Mouse (Mus musculus) cerebellum, adult 11 months (tissue): ENCODE results near the gene Ap1s1.
A peak's percentile ranks its signal among the peaks of the same experiment; 100 is the strongest.

Source experiments
- DNase-seq: peaks from one replicate; pipeline ENCODE4 v3.0.0; 2022

Gene Ap1s1

DNA sequence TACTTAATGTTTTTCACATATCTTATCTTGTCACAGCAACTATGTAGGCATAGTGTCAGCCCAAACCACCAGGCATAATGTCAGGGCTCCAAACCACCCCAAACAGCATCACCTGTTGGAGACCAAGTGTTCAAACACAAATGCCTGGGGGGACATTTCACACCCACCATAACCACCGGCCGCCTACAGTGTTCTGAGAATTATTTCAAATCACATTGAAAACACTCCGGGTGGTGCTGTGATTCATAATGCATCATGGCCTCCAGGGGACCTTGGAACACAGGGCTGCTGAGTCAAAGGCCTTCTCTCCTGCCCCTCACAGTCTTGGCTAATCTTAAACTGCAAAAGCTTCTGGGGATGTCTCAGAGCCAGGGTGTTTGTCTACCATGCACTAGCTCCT is 30.0 kb downstream of the Ap1s1 start:
- no peak for DNase-seq

DNA sequence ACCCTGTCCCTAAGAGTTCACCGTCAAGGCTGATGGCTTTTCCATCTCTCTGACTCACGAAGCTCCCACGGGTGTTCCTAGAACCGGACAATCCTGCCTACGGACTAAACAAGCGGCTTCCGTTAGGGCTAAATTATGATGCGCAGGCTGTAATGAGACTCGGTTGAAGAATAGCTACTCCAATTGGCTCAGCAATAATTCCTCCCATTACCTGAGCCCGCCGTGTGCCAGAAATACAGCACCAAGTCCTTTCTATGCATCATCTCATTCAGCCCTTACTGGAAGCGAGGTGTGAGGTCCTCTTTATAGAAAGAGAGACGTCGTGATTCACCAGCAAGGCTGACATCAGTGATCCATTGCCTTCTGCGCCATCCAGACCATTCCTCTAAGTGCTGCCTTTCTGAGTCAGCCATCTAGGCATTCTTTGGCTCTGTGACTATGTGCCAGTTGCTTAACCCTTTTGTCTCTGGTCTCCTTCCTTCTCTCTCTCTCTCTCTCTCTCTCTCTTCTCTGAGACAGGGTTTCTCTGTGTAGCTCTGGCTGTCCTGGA is 33.5 kb downstream of the Ap1s1 start:
- DNase-seq, result no peak

- DNase-seq, result no peak
Measured at GRCm38 (mm10) chr5:137009988-137010387, 35.9 kb downstream of the Ap1s1 start.

- no peak for DNase-seq
Measured at GRCm38 (mm10) chr5:137007276-137007675, 38.7 kb downstream of the Ap1s1 start.

GRCm38 (mm10) chr5:137000612-137001011 is 45.3 kb downstream of the Ap1s1 start:
- no peak for DNase-seq

DNA sequence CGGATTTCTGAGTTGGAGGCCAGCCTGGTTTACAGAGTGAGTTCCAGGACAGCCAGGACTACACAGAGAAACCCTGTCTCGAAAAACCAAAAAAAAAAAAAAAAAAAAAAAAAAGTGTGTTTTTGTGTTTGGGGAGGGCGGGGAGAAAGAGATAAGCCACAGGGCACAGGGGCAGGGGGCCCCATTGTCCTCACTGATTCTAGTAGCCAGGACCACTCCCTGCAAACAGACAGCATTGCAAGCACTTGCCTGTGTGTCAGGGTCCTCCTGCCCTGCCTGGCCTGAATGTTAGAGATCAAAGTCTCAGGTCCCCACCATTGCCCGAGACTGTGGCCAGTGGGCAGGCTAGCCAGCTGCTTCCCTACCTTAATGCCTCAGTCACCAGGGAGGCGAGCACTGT is 46.5 kb downstream of the Ap1s1 start:
- no peak for DNase-seq

- DNase-seq, result no peak
Measured at GRCm38 (mm10) chr5:136989801-136990200, 56.1 kb downstream of the Ap1s1 start.

DNA sequence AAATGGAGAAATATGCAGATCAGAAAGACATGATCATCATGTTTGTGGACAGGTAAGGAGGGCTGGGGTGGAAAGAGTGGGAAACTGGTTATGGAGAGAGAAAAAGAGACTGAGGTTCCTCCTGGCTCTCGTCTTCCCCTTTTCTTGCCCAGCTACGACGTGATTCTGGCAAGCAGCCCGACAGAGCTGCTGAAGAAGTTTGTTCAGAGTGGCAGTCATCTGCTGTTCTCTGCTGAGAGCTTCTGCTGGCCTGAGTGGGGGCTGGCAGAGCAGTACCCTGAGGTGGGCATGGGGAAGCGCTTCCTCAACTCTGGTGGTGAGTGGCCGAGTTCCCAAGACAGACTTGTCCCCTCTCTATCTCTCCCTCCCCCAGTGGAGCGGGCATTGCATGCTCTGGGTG is 57.5 kb downstream of the Ap1s1 start:
- DNase-seq, result no peak

- no peak for DNase-seq
Measured at GRCm38 (mm10) chr5:136987934-136988271, 58.0 kb downstream of the Ap1s1 start, which contains the start of gene Znhit1. Znhit1 (minus strand) TSS chr5:136988021.

DNA sequence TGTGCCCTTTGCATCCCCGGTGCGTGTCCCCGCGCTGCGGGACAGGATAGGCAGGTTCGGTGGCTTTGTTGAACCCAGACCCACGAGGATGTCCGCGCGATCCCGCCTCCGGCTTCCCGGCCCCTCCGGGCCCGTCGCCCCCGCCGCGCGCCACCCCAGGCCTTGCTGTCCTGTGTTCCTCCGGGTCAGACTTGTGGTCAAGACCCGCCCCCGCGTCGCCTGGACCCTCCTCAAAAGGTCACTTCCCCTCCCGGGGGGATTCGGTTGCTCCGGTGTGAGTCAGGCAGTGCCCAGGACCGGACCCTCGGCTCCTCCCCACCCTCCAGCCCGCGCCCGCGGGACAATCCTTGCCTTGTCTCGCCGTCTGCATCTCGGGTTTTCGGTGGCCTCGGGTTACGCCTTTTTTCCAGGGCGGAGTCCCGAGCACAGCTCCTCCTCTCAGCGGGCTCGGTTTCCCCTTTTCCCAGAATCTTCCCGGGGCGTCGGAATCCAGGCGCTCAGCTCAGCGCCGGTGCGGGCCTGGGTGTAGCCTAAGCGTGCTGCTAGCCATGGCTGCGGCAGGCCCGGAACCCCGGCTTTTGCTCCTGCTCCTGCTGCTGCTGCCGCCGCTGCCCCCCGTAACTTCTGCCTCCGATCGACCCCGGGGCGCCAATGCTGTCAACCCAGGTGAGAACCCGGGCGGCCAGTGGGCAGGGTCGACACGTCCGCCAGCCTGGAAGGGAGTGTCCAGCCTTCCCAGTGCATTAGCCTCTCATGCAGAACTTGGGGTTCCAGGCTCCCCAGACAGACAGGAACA is 58.6 kb downstream of the Ap1s1 start:
- DNase-seq, result peak; percentile 76

DNA sequence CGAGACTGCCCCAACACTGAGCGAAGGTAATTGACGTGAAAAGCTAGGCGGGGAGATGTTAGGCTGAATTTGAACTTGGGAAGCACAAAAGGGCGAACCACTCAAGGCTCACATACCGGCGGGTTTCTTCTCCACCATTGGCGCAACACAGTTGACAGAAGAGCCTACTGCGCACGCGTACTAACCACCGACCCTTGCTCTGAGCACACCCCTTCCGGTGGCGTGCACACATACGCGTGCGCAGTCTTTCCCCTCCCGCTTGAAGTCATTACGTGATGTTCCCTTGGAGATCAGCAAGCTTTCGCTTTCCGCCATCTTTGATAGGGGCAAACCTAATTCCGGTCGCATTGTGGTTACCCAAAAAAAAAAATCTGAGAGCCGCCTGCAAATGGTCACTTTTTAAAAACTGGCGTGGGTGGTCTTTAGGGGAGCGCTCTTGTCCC is 59.2 kb downstream of the Ap1s1 start, which contains the start of gene Plod3:
TSS of gene Plod3 (plus strand) at position 325 of the 443 bp plus-strand sequence.
- peak; percentile 97 for DNase-seq
